Mouse (Mus musculus) cerebellum, adult 2 months (tissue): ENCODE data around the gene Hook1.

ENCODE experiments used
- CTCF ChIP-seq: fragments of 200-500 bp; IDR thresholded peaks from 2 replicates; pipeline ENCODE4 v1.5.1; 2011; ENCODE audit warnings: low read depth, mild to moderate bottlenecking, control low read depth, low read length, moderate library complexity, borderline replicate concordance; ENCODE audit not compliant: insufficient read depth
- POLR2A ChIP-seq: fragments of 200-500 bp; IDR thresholded peaks from 2 replicates; pipeline ENCODE4 v1.6.1; 2011; ENCODE audit warnings: low read length, control low read depth, borderline replicate concordance; ENCODE audit not compliant: insufficient read depth

DNA sequence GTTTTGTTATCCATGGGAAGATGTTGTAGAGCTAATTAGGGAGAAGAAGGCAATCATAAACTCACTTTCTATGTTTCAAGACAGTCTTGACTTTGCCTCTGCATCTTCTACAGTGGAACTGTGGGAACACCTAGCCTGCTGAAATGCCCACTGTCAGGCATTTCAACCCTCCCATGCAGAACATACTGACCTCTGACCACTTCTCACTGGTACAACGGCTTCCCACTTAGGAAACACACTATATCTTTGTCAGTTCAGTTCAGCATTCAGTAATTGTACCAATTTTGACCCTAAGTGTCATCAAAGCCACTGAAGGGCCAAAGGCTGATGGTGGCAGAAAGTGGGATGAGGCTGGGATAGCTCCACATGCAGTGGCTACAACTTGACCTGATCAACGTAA, 95.0 kb downstream of the Hook1 start:
- TF ChIP-seq POLR2A (no peak), CTCF (no peak)
